Mouse (Mus musculus) heart, adult 2 months (tissue): Measurements from ENCODE around the gene Il5. TPM values are rescaled to one million over a fixed set of nuclear protein-coding genes. Genes with fewer than 3 reads are reported as not detected.

Experiments used
- DNase-seq, 2 experiments: peaks; one replicate each; pipeline ENCODE4 v3.0.0; 2021
- H3K27ac ChIP-seq: fragments of 200-600 bp; 2 replicates; pipeline ENCODE4 v1.8.1; 2022
- H3K27me3 ChIP-seq: fragments of 200-500 bp; 2 replicates; pipeline ENCODE4 v1.6.1; 2012; ENCODE audit warnings: mild to moderate bottlenecking, low read length, inconsistent platforms, mixed read lengths; ENCODE audit not compliant: control insufficient read depth, insufficient read depth
- H3K36me3 ChIP-seq: fragments of 200-500 bp; 2 replicates; pipeline ENCODE4 v1.6.1; 2012; ENCODE audit warnings: low read length, inconsistent platforms; ENCODE audit not compliant: control insufficient read depth, insufficient read depth
- H3K4me1 ChIP-seq: fragments of 200-500 bp; 2 replicates; pipeline ENCODE4 v1.6.1; 2011; ENCODE audit warnings: low read length; ENCODE audit not compliant: control insufficient read depth, insufficient read depth
- H3K4me3 ChIP-seq: fragments of 200-600 bp; 2 replicates; pipeline ENCODE4 v1.8.1; 2022
- H3K79me2 ChIP-seq: fragments of 200-500 bp; replicated peaks from 2 replicates; pipeline ENCODE4 v1.6.1; 2012; ENCODE audit warnings: mild to moderate bottlenecking, inconsistent platforms, low read length, moderate library complexity, mixed read lengths; ENCODE audit not compliant: control insufficient read depth, insufficient read depth
- H3K9ac ChIP-seq: fragments of 200-500 bp; 2 replicates; pipeline ENCODE4 v1.6.1; 2012; ENCODE audit warnings: low read depth, mild to moderate bottlenecking, control low read depth, inconsistent platforms, low read length, mixed read lengths
- CTCF ChIP-seq: fragments of 200-600 bp; IDR thresholded peaks from 2 replicates; pipeline ENCODE4 v1.8.1; 2022; ENCODE audit warnings: antibody characterized with exemption, mild to moderate bottlenecking, moderate library complexity
- EP300 ChIP-seq: fragments of 200-500 bp; IDR thresholded peaks from 2 replicates; pipeline ENCODE4 v1.6.1; 2011; ENCODE audit warnings: low read depth, low read length, control low read depth; ENCODE audit not compliant: insufficient read depth
- POLR2A ChIP-seq: fragments of 200-500 bp; IDR thresholded peaks from 2 replicates; pipeline ENCODE4 v1.6.1; 2011; ENCODE audit warnings: mild to moderate bottlenecking, low read depth, low read length, control low read depth; ENCODE audit not compliant: insufficient read depth
- WGBS: fragments of 180-500 bp; shearing (Covaris S2); methylation state at CpG from one replicate; pipeline ENCODE4 v1.1.7; 2018; 5-methylcytosine and 5-hydroxymethylcytosine counted together
- intact Hi-C: fragments of 180-260 bp; cut with DNase I; formaldehyde crosslinking; loops from one replicate; pipeline ENCODE4 v1.15.1; 2025
- polyA plus RNA-seq: library from polyadenylated mRNA; depleted of rRNA; stranded (reverse); fragments of >200 nt; gene quantifications from 2 replicates; pipeline ENCODE4 v1.2.3, GENCODE M21; 2012
- total RNA-seq, 2 experiments: library from RNA; stranded (reverse); gene quantifications; 2 replicates each; pipeline ENCODE4 v1.2.3; 2021

The Il5 gene
- total and polyA plus RNA-seq, 3 experiments: 0.21 TPM; not detected in 2

- Histone ChIP-seq H3K27me3 (no peaks in the 10 kb centered on the region), H3K4me3 (no peak overlapping the region), H3K9ac (no peak overlapping the region), H3K79me2 (no peaks in the 10 kb centered on the region), H3K36me3 (no peaks in the 10 kb centered on the region), H3K27ac (no peak overlapping the region), H3K4me1 (no peaks in the 10 kb centered on the region)
- intact Hi-C loops: no loop called here
- no peak for DNase-seq
- 86% methylated on average over 9 of the region's 9 CpGs for WGBS
- TF ChIP-seq POLR2A: no peak
- TF ChIP-seq EP300: no peak
- TF ChIP-seq CTCF: no peak
These were observed 27.4 kb downstream of the Il5 start for GRCm38 (mm10) chr11:53747985-53748384.

GRCm38 (mm10) chr11:53748614-53749013 lies 28.0 kb downstream of the Il5 start:
- Histone ChIP-seq H3K9ac (no peak overlapping the region), H3K27me3 (no peaks in the 10 kb centered on the region), H3K36me3 (no peaks in the 10 kb centered on the region), H3K79me2 (no peaks in the 10 kb centered on the region), H3K27ac (no peak overlapping the region), H3K4me3 (no peak overlapping the region), H3K4me1 (no peaks in the 10 kb centered on the region)
- 86% methylated on average over 6 of the region's 6 CpGs for WGBS
- TF ChIP-seq CTCF: no peak
- TF ChIP-seq EP300: no peak
- no peak for TF ChIP-seq POLR2A
- no peak for DNase-seq
- intact Hi-C loops: no loop called here

GRCm38 (mm10) chr11:53749306-53749705 lies 28.7 kb downstream of the Il5 start:
- TF ChIP-seq POLR2A: no peak
- TF ChIP-seq EP300: no peak
- TF ChIP-seq CTCF: no peak
- Histone ChIP-seq H3K4me3 (no peak overlapping the region), H3K4me1 (no peaks in the 10 kb centered on the region), H3K9ac (no peak overlapping the region), H3K36me3 (no peaks in the 10 kb centered on the region), H3K27ac (no peak overlapping the region), H3K27me3 (no peaks in the 10 kb centered on the region), H3K79me2 (no peaks in the 10 kb centered on the region)
- 79% methylated on average over 4 of the region's 4 CpGs for WGBS
- DNase-seq: no peak
- intact Hi-C loops: no loop called here

GRCm38 (mm10) chr11:53749716-53750352 lies 29.2 kb downstream of the Il5 start:
- no peak for TF ChIP-seq EP300
- no peak for TF ChIP-seq POLR2A
- no peak for TF ChIP-seq CTCF
- H3K27ac ChIP-seq: no peak overlapping the region
- 60% methylated on average over 5 of the region's 5 CpGs for WGBS
- no peak overlapping the region for H3K4me3 ChIP-seq
- no peaks in the 10 kb centered on the region for H3K4me1 ChIP-seq
- H3K27me3 ChIP-seq: no peaks in the 10 kb centered on the region
- intact Hi-C loops: no loop called here
- no peaks in the 10 kb centered on the region for H3K79me2 ChIP-seq
- H3K36me3 ChIP-seq: no peaks in the 10 kb centered on the region
- DNase-seq: no peak
- H3K9ac ChIP-seq: no peak overlapping the region

GRCm38 (mm10) chr11:53755011-53755595 lies 34.5 kb downstream of the Il5 start:
- H3K36me3 ChIP-seq: no peaks in the 10 kb centered on the region
- no peaks in the 10 kb centered on the region for H3K79me2 ChIP-seq
- H3K27me3 ChIP-seq: no peaks in the 10 kb centered on the region
- intact Hi-C loops: no loop called here
- 85% methylated on average over 12 of the region's 12 CpGs for WGBS
- no peak overlapping the region for H3K27ac ChIP-seq
- no peak for DNase-seq
- H3K4me1 ChIP-seq: peaks cover 7% of the 10 kb centered on the region
- H3K4me3 ChIP-seq: no peak overlapping the region
- no peak overlapping the region for H3K9ac ChIP-seq
- TF ChIP-seq POLR2A (no peak), EP300 (no peak), CTCF (no peak)

- Histone ChIP-seq H3K79me2 (no peaks in the 10 kb centered on the region), H3K27ac (no peak overlapping the region), H3K36me3 (no peaks in the 10 kb centered on the region), H3K4me1 (peaks cover 20% of the 10 kb centered on the region), H3K4me3 (no peak overlapping the region), H3K9ac (no peak overlapping the region), H3K27me3 (no peaks in the 10 kb centered on the region)
- WGBS: 74% methylated on average over 4 of the region's 4 CpGs
- intact Hi-C loops: loop anchor here (1.0 kb wide), 1 partner anchor 93 kb away; no protein-coding TSS in a partner anchor
- TF ChIP-seq EP300: no peak
- no peak for TF ChIP-seq POLR2A
- no peak for TF ChIP-seq CTCF
- DNase-seq: no peak
These were observed 37.0 kb downstream of the Il5 start for GRCm38 (mm10) chr11:53757612-53758011.
